Mouse (Mus musculus) myocyte (in vitro differentiated cells): ENCODE measurements around the gene Orai3. TPM values are rescaled to one million over a fixed set of nuclear protein-coding genes. Genes with fewer than 3 reads are reported as not detected.
"Not testable (repeated sequence)": the region's sequence is repeated elsewhere in the genome, so short reads cannot be mapped to it uniquely, and the experiment has no call there.

ENCODE experiments used
- H3K27me3 ChIP-seq: one replicate; pipeline ENCODE4 v1.6.1; 2011; ENCODE audit not compliant: control insufficient read depth, insufficient read depth, insufficient read length
- H3K36me3 ChIP-seq: one replicate; pipeline ENCODE4 v1.6.1; 2011; ENCODE audit not compliant: control insufficient read depth, insufficient read depth
- H3K4me2 ChIP-seq: one replicate; pipeline ENCODE4 v1.6.1; 2011; ENCODE audit warnings: low read depth, control low read depth
- H3K4me3 ChIP-seq: one replicate; pipeline ENCODE4 v1.5.1; 2011; ENCODE audit warnings: mild to moderate bottlenecking, control low read depth, moderate library complexity
- H3K79me2 ChIP-seq: one replicate; pipeline ENCODE4 v1.6.1; 2011; ENCODE audit not compliant: control insufficient read depth, insufficient read depth
- H3ac ChIP-seq: one replicate; pipeline ENCODE4 v1.6.1; 2011; ENCODE audit not compliant: control insufficient read depth, insufficient read length
- CEBPB ChIP-seq: IDR thresholded peaks from 2 replicates; pipeline ENCODE4 v1.6.1; 2011; ENCODE audit warnings: mild to moderate bottlenecking, moderate library complexity; ENCODE audit not compliant: poor library complexity, insufficient read depth, severe bottlenecking
- E2F4 ChIP-seq: IDR thresholded peaks from one replicate; pipeline ENCODE4 v1.6.1; 2011; ENCODE audit warnings: mild to moderate bottlenecking, control low read depth, moderate library complexity; ENCODE audit not compliant: insufficient read depth
- MAX ChIP-seq: IDR thresholded peaks from one replicate; pipeline ENCODE4 v1.6.1; 2011; ENCODE audit warnings: low read depth, mild to moderate bottlenecking, control low read depth
- MYOD1 ChIP-seq, 3 experiments: IDR thresholded peaks; one replicate each; pipeline ENCODE4 v1.6.1; 2011; ENCODE audit warnings: control low read depth in 2 of 3, low read depth in 2 of 3, mild to moderate bottlenecking in 2 of 3, moderate library complexity in 1 of 3; ENCODE audit not compliant: insufficient read length in 2 of 3, control insufficient read depth in 1 of 3
- MYOG ChIP-seq, 3 experiments: IDR thresholded peaks; one replicate each; pipeline ENCODE4 v1.6.1; 2011; ENCODE audit warnings: control low read depth in 2 of 3, low read depth in 2 of 3, mild to moderate bottlenecking in 2 of 3; ENCODE audit not compliant: insufficient read length in 2 of 3, control insufficient read depth in 1 of 3, insufficient read depth in 1 of 3
- POLR2A ChIP-seq: IDR thresholded peaks from one replicate; pipeline ENCODE4 v1.6.1; 2011; ENCODE audit warnings: low read depth, mild to moderate bottlenecking, control low read depth, moderate library complexity; ENCODE audit not compliant: insufficient read length
- POLR2AphosphoS2 ChIP-seq: IDR thresholded peaks from one replicate; pipeline ENCODE4 v1.6.1; 2011; ENCODE audit warnings: low read depth, control low read depth; ENCODE audit not compliant: insufficient read length
- REST ChIP-seq: IDR thresholded peaks from one replicate; pipeline ENCODE4 v1.6.1; 2011; ENCODE audit warnings: mild to moderate bottlenecking, control low read depth, moderate library complexity; ENCODE audit not compliant: insufficient read depth, insufficient read length
- SRF ChIP-seq: IDR thresholded peaks from one replicate; pipeline ENCODE4 v1.6.1; 2011; ENCODE audit warnings: low read depth; ENCODE audit not compliant: control insufficient read depth, insufficient read length
- TCF12 ChIP-seq: IDR thresholded peaks from one replicate; pipeline ENCODE4 v1.6.1; 2011; ENCODE audit warnings: mild to moderate bottlenecking, control low read depth; ENCODE audit not compliant: poor library complexity, insufficient read depth, severe bottlenecking
- TCF3 ChIP-seq: IDR thresholded peaks from one replicate; pipeline ENCODE4 v1.6.1; 2011; ENCODE audit warnings: low read depth, control low read depth; ENCODE audit not compliant: insufficient read length
- USF1 ChIP-seq: IDR thresholded peaks from one replicate; pipeline ENCODE4 v1.6.1; 2011; ENCODE audit warnings: low read depth, mild to moderate bottlenecking, control low read depth, moderate library complexity
- polyA plus RNA-seq: library from polyadenylated mRNA; unstranded; fragments of >200 nt; fragmentation: generic; extraction: Trizol; gene quantifications from one replicate; pipeline ENCODE4 v1.2.1, GENCODE M21; 2012; ENCODE audit warnings: missing spikeins

Gene Orai3
- polyA plus RNA-seq = 16.3 TPM

DNA sequence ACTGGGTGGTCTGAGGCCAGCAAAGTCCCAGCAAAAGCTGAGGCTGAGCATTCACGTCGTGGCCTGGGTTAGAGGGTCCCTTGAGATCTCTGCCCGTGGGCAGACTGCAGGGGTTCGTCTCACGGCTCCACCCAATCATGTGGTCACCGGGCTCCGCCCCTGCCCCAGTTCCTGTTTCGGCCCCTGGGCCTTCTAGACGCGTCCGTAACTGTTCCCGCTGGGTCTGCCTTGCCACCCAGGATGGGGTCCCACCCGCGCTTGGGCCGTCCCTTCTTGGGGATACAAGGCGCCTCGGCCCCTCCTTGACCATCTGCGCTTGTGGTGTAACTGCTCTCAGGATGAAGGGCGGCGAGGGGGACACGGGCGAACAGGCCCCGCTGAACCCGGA lies at the start of gene Orai3:
Gene Orai3, plus strand, starts transcription at position 165 of the 388 bp plus-strand sequence.
- H3K4me2 ChIP-seq = peak within 1 kb of the TSS; percentile 99

DNA sequence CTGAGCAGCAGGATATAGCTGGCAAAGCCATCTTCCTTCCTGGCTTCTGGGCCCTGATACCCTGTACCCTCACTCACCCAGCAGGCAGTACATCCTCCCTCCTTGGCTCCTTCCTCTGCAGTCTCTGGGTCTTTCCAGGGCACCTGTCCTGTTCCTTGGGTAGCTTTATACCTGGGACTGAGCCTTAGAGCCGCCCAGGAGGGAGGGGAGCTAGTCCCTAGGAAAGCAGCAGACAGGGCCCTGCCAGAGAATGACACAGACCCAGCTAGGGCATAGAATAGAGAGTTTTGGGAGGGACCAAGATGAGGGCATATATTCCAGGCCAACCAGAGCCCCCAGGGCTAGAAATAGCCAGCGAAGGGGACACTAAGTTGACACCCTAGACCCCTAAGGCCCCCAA lies 44.1 kb upstream of the Orai3 start:
- Histone ChIP-seq H3K79me2 (no peaks in the 10 kb centered on the region), H3K27me3 (peaks cover 36% of the 10 kb centered on the region), H3K36me3 (no peaks in the 10 kb centered on the region), H3K4me2 (no peak overlapping the region), H3K4me3 (no peak overlapping the region), H3ac (no peak overlapping the region)
- TF ChIP-seq SRF (no peak), USF1 (no peak), POLR2AphosphoS2 (no peak), MYOG (IDR thresholded peaks at IDR 0.05; ENCODE audit: control insufficient read depth in 1 of 3, insufficient read depth in 1 of 3, insufficient read length in 2 of 3, low read depth in 2 of 3) (no peak)

More for the DNA sequence above, at the start of gene Orai3:
- Histone ChIP-seq H3ac (peak within 1 kb of the TSS; percentile 25), H3K36me3 (peaks cover 5% of the 10 kb centered on the region), H3K4me3 (peak within 1 kb of the TSS; percentile 84), H3K27me3 (no peaks in the 10 kb centered on the region), H3K79me2 (no peaks in the 10 kb centered on the region)
- no peak for TF ChIP-seq CEBPB
- TF ChIP-seq USF1 = peak; percentile 54
- no peak for TF ChIP-seq E2F4
- TF ChIP-seq TCF12 = no peak
- peak; percentile 90 for TF ChIP-seq POLR2A
- no peak for TF ChIP-seq REST
- TF ChIP-seq SRF = no peak
- TF ChIP-seq POLR2AphosphoS2 = peak; percentile 94
- TF ChIP-seq MYOD1 (IDR thresholded peaks at IDR 0.05; ENCODE audit: control insufficient read depth in 1 of 3, insufficient read length in 2 of 3, low read depth in 2 of 3) = peak in 1 of 3 experiments; percentile 8
- no peak for TF ChIP-seq MYOG (IDR thresholded peaks at IDR 0.05; ENCODE audit: control insufficient read depth in 1 of 3, insufficient read depth in 1 of 3, insufficient read length in 2 of 3, low read depth in 2 of 3)

DNA sequence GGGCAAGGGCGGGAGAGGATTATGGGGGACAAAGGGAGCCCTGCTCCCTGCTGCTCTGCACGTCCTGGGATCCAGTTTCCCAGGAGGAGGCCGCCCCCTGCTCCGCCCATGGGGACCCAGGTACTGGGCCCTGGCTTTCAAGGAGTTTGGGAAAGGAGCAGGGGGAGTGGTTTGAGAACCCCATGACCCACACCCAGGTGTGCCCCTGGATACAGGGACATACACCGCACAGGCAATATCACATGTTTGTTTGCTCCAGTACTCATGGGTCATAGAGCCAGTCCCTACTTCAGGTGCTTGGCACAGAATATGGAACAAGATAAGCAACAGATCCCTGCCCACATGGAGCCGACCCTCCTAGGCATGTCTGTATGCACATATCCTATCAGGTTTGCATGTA lies 43.7 kb upstream of the Orai3 start:
- no peak overlapping the region for H3ac ChIP-seq
- H3K4me2 ChIP-seq = no peak overlapping the region
- no peak overlapping the region for H3K4me3 ChIP-seq
- H3K27me3 ChIP-seq = peaks cover 36% of the 10 kb centered on the region
- H3K79me2 ChIP-seq = no peaks in the 10 kb centered on the region
- TF ChIP-seq MAX (no peak), E2F4 (no peak), TCF12 (no peak), MYOG (IDR thresholded peaks at IDR 0.05; ENCODE audit: control insufficient read depth in 1 of 3, insufficient read depth in 1 of 3, insufficient read length in 2 of 3, low read depth in 2 of 3) (no peak), SRF (no peak), USF1 (no peak), POLR2A (no peak), REST (no peak), TCF3 (no peak), CEBPB (no peak), POLR2AphosphoS2 (no peak), MYOD1 (IDR thresholded peaks at IDR 0.05; ENCODE audit: control insufficient read depth in 1 of 3, insufficient read length in 2 of 3, low read depth in 2 of 3) (no peak)
- H3K36me3 ChIP-seq = no peaks in the 10 kb centered on the region

DNA sequence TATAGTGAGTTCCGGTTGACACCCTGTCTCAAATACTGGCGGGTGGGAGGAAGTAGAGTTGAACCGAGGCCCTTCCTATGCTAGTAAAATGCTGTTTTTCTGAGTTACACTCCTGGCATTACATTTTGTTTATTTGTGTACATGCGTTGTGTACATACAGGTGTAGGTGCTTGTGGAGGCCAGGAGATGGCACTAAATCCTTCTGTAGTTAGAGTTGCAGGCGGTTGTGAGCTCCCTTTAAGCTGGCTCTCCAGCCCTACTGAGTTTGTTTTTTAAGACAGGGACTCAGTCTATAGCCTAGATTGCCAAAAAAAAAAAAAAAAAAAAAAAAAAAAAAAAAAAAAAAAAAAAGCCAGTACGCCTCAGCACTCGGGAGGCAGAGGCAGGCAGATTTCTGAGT lies 41.7 kb upstream of the Orai3 start:
- H3ac ChIP-seq = no peak overlapping the region
- no peaks in the 10 kb centered on the region for H3K79me2 ChIP-seq
- peaks cover 42% of the 10 kb centered on the region for H3K27me3 ChIP-seq
- H3K4me3 ChIP-seq = no peak overlapping the region
- TF ChIP-seq MYOG (IDR thresholded peaks at IDR 0.05; ENCODE audit: control insufficient read depth in 1 of 3, insufficient read depth in 1 of 3, insufficient read length in 2 of 3, low read depth in 2 of 3) (no peak), TCF3 (no peak), MYOD1 (IDR thresholded peaks at IDR 0.05; ENCODE audit: control insufficient read depth in 1 of 3, insufficient read length in 2 of 3, low read depth in 2 of 3) (no peak), E2F4 (no peak)
- H3K4me2 ChIP-seq = no peak overlapping the region
- no peaks in the 10 kb centered on the region for H3K36me3 ChIP-seq

DNA sequence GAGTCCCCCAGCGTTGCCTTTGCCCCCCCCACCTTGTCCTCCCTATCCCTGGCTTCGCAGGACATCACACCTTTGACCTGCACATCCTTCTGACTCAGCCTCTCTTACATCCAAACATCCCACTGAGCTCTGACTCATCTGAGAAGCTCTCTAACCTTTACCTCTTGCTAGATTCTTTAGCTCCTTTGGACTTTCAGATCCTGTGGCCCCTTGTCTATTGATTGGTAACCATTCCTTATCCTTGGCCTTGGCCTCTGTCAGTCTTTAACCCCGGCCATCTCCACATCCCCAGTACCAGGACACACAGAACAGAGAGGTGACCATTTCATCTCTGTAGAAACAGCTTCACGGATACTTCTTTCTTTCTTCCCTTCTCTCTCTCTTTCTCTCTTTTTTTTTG lies 39.4 kb upstream of the Orai3 start:
- Histone ChIP-seq H3K36me3 (no peaks in the 10 kb centered on the region), H3K4me2 (no peak overlapping the region), H3ac (no peak overlapping the region), H3K4me3 (no peak overlapping the region), H3K79me2 (no peaks in the 10 kb centered on the region), H3K27me3 (peaks cover 41% of the 10 kb centered on the region)
- TF ChIP-seq POLR2A = no peak
- TF ChIP-seq REST = no peak
- TF ChIP-seq MAX = no peak
- no peak for TF ChIP-seq MYOD1 (IDR thresholded peaks at IDR 0.05; ENCODE audit: control insufficient read depth in 1 of 3, insufficient read length in 2 of 3, low read depth in 2 of 3)
- no peak for TF ChIP-seq USF1
- no peak for TF ChIP-seq E2F4
- no peak for TF ChIP-seq SRF
- TF ChIP-seq POLR2AphosphoS2 = no peak
- TF ChIP-seq TCF12 = no peak
- TF ChIP-seq MYOG (IDR thresholded peaks at IDR 0.05; ENCODE audit: control insufficient read depth in 1 of 3, insufficient read depth in 1 of 3, insufficient read length in 2 of 3, low read depth in 2 of 3) = no peak
- TF ChIP-seq CEBPB = no peak
- TF ChIP-seq TCF3 = no peak

DNA sequence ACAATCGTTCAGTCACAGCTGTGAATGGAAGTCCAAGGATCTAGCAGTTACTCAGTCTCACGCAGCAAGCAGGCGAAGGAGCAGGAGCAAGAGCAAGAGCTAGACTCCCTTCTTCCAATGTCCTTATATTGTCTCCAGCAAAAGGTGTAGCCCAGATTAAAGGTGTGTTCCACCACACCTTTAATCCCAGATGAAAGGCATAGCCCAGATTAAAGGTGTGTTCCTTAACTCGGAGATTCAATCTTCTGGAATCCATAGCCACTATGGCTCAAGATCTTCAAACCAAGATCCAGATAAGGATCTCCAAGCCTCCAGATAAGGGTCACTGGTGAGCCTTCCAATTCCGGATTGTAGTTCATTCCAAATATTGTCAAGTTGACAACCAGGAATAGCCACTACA lies 37.5 kb upstream of the Orai3 start, which contains the start of gene Ctf2:
Gene Ctf2, minus strand, starts transcription at position 101 of the 400 bp plus-strand sequence.
- H3K36me3 ChIP-seq, H3ac ChIP-seq, H3K4me3 ChIP-seq, H3K79me2 ChIP-seq, H3K4me2 ChIP-seq: not testable (repeated sequence)
- peaks cover 24% of the 10 kb centered on the region for H3K27me3 ChIP-seq
